Mouse (Mus musculus) cerebellum, adult 2 months (tissue): ENCODE results near the gene Cd300lb.

Source experiments
- CTCF ChIP-seq: fragments of 200-500 bp; IDR thresholded peaks from 2 replicates; pipeline ENCODE4 v1.5.1; 2011; ENCODE audit warnings: low read depth, mild to moderate bottlenecking, control low read depth, low read length, moderate library complexity, borderline replicate concordance; ENCODE audit not compliant: insufficient read depth
- POLR2A ChIP-seq: fragments of 200-500 bp; IDR thresholded peaks from 2 replicates; pipeline ENCODE4 v1.6.1; 2011; ENCODE audit warnings: low read length, control low read depth, borderline replicate concordance; ENCODE audit not compliant: insufficient read depth

DNA sequence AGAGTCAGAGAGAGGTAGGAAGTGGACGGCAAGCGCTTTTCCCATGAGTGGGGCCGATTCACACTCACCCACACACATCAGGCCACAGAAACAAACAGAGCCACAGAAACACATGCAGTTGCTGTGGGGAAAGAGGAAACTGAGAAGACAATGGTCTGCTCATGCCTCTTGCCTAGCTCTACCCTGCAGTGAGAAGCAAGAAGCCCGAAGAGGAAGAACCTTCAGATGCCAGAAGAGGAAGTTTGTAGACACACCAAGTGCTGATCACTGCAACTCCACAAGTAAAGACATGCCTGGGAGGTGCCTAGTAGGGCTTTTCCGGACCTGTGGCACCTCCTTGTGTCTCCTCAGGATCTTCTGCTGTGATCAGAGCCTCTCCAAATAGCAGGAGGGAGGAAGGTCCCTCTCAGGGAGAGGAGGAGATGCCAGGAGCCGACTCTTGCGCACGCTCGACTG is 34.6 kb upstream of the Cd300lb start, which contains the start of gene Cd300c:
- TF ChIP-seq POLR2A: no peak
- no peak for TF ChIP-seq CTCF
